21 mouse cellular contexts compared by ENCODE assay signal in genomic region chr2:74684106-74684505, GRCm38 (mm10). TPM values are rescaled to one million over a fixed set of nuclear protein-coding genes. Genes with fewer than 3 reads are reported as not detected.
DNase-seq lines count a peak whose midpoint lies in the region; ATAC-seq and TF ChIP-seq lines count a peak whose summit lies in the region.
"Had no signal": no experiment of that assay in that cellular context is flagged by ENCODE, and none has a peak within 500 bp of the region (broad histone marks: within the 10 kb centered on the region; RNA-seq: fewer than 3 reads in every experiment).

No protein-coding gene starts in this region.

- no peak for TF ChIP-seq CTCF in kidney, postnatal 0 days (IDR thresholded peaks at IDR 0.05; ENCODE audit: low read depth)

- H3K36me3 ChIP-seq in kidney, postnatal 0 days (ENCODE audit: insufficient read depth, low read length) = 0 out of 2 replicates have a peak, but pooled peaks cover 5% of the 10 kb centered on the region
- H3K36me3 ChIP-seq in intestine, embryonic 15.5 days = no peaks in the 10 kb centered on the region
- H3K36me3 ChIP-seq in limb, embryonic 12.5 days = peaks cover 13% of the 10 kb centered on the region; the same call in 1 of the 2 replicates
- no peaks in the 10 kb centered on the region for H3K36me3 ChIP-seq in neural tube, embryonic 14.5 days (ENCODE audit: control insufficient read depth, insufficient read depth, low read length)
- H3K36me3 ChIP-seq: embryonic facial prominence, embryonic 15.5 days; forebrain, embryonic 12.5 days had no signal

- ATAC-seq in kidney, postnatal 0 days (replicated peaks; ENCODE audit: low FRiP score, low read depth) = no peak
- ATAC-seq in intestine, embryonic 15.5 days = no peak
- ATAC-seq in limb, embryonic 12.5 days (ENCODE audit: insufficient number of reproducible peaks, insufficient read depth, low FRiP score, low TSS enrichment, low read depth) = no peak
- no peak for ATAC-seq in neural tube, embryonic 14.5 days (ENCODE audit: low read depth)
- ATAC-seq in activated CD4-positive, CD25-positive, alpha-beta regulatory T cell, adult 4 months = no peak

- WGBS in kidney, postnatal 0 days = 8% methylated on average over 12 of the region's 12 CpGs
- 3% methylated on average over 12 of the region's 12 CpGs for WGBS in intestine, embryonic 15.5 days
- WGBS in limb, embryonic 12.5 days = under 1% methylated on average over 12 of the region's 12 CpGs
- 4% methylated on average over 12 of the region's 12 CpGs for WGBS in neural tube, embryonic 14.5 days

- DNase-seq in kidney, postnatal 0 days (ENCODE audit: low spot score) = no peak
- no peak for DNase-seq in kidney, postnatal 4 days
- DNase-seq in cerebellum, adult 9-10 months = no peak
- DNase-seq: cerebellum, postnatal 10 days; gastrocnemius, postnatal 14 days; kidney, adult 18-20 months; layer of hippocampus, adult 9-11 months; lung, postnatal 14 days; right cerebral cortex, postnatal 25 days; thymus, postnatal 14 days had no signal

- no peaks in the 10 kb centered on the region; the same call in 1 of the 2 replicates for H3K4me1 ChIP-seq in kidney, postnatal 0 days (replicated peaks; ENCODE audit: insufficient read depth, low read length)
- H3K4me1 ChIP-seq in intestine, embryonic 15.5 days (replicated peaks) = peaks cover 17% of the 10 kb centered on the region
- H3K4me1 ChIP-seq in limb, embryonic 12.5 days (replicated peaks) = peaks cover 33% of the 10 kb centered on the region; the same call in 1 of the 2 replicates
- 0 out of 2 replicates have a peak, but pooled peaks cover 4% of the 10 kb centered on the region for H3K4me1 ChIP-seq in neural tube, embryonic 14.5 days (ENCODE audit: control insufficient read depth, insufficient read depth, low read length)

- peak overlapping the region; percentile 96 for H3K27ac ChIP-seq in kidney, postnatal 0 days
- no peak overlapping the region for H3K27ac ChIP-seq in intestine, embryonic 15.5 days
- peak overlapping the region; percentile 98 for H3K27ac ChIP-seq in limb, embryonic 12.5 days
- no peak overlapping the region for H3K27ac ChIP-seq in neural tube, embryonic 14.5 days (ENCODE audit: low read depth, low read length)
- H3K27ac ChIP-seq: embryonic facial prominence, embryonic 15.5 days; forebrain, embryonic 12.5 days; hindbrain, embryonic 14.5 days; liver, embryonic 14.5 days had no signal

- peaks cover 5% of the 10 kb centered on the region; the same call in 1 of the 2 replicates for H3K27me3 ChIP-seq in kidney, postnatal 0 days (ENCODE audit: insufficient read depth, low read length)
- peaks cover 88% of the 10 kb centered on the region for H3K27me3 ChIP-seq in intestine, embryonic 15.5 days (replicated peaks)
- peaks cover 55% of the 10 kb centered on the region for H3K27me3 ChIP-seq in limb, embryonic 12.5 days
- H3K27me3 ChIP-seq in neural tube, embryonic 14.5 days (ENCODE audit: control insufficient read depth, insufficient read depth, low read length) = peaks cover 45% of the 10 kb centered on the region

- H3K9me3 ChIP-seq in kidney, postnatal 0 days (replicated peaks; ENCODE audit: low read length) = no peaks in the 10 kb centered on the region
- H3K9me3 ChIP-seq in intestine, embryonic 15.5 days = no peaks in the 10 kb centered on the region
- H3K9me3 ChIP-seq in limb, embryonic 12.5 days = no peaks in the 10 kb centered on the region
- no peaks in the 10 kb centered on the region for H3K9me3 ChIP-seq in neural tube, embryonic 14.5 days (ENCODE audit: control insufficient read depth, low read length)
- H3K9me3 ChIP-seq: embryonic facial prominence, embryonic 15.5 days; forebrain, embryonic 12.5 days had no signal

- H3K4me3 ChIP-seq in kidney, postnatal 0 days (replicated peaks; ENCODE audit: low read depth, low read length) = peak overlapping the region; percentile 82
- peak overlapping the region; percentile 14; the same call in 1 of the 2 replicates for H3K4me3 ChIP-seq in intestine, embryonic 15.5 days (replicated peaks)
- H3K4me3 ChIP-seq in limb, embryonic 12.5 days (replicated peaks) = peak overlapping the region; percentile 90
- peak overlapping the region; percentile 42 for H3K4me3 ChIP-seq in neural tube, embryonic 14.5 days (ENCODE audit: low read depth, low read length)
- H3K4me3 ChIP-seq: embryonic facial prominence, embryonic 15.5 days; forebrain, embryonic 12.5 days; myocyte had no signal

- H3K9ac ChIP-seq in kidney, postnatal 0 days (ENCODE audit: low read depth, low read length) = peak overlapping the region; percentile 98
- no peak overlapping the region for H3K9ac ChIP-seq in intestine, embryonic 15.5 days
- H3K9ac ChIP-seq in limb, embryonic 12.5 days (replicated peaks) = peak overlapping the region; percentile 99
- peak overlapping the region; percentile 66 for H3K9ac ChIP-seq in neural tube, embryonic 14.5 days (replicated peaks; ENCODE audit: low read depth, low read length)
- H3K9ac ChIP-seq: embryonic facial prominence, embryonic 15.5 days; forebrain, embryonic 12.5 days; hindbrain, embryonic 14.5 days; liver, embryonic 14.5 days had no signal

- H3K4me2 ChIP-seq in kidney, postnatal 0 days (ENCODE audit: low read length) = peak overlapping the region; percentile 76
- H3K4me2 ChIP-seq in intestine, embryonic 15.5 days (replicated peaks) = no peak overlapping the region
- H3K4me2 ChIP-seq in limb, embryonic 12.5 days = peak overlapping the region; percentile 74
- H3K4me2 ChIP-seq in neural tube, embryonic 14.5 days (ENCODE audit: low read depth, low read length) = peak overlapping the region; percentile 41
- H3K4me2 ChIP-seq: embryonic facial prominence, embryonic 15.5 days; forebrain, embryonic 12.5 days; hindbrain, embryonic 14.5 days had no signal

RNA-seq across cellular contexts. Expression of gene Hoxd11, which starts 4.7 kb away (rescaled TPM):
- 19.7 and 23.8 TPM in 2 replicates for polyA plus RNA-seq in kidney, postnatal 0 days (2015; fragmentation: Nextera tagmentation; extraction: Ambion mirVana)
- 1.2 and 2.3 TPM in 2 replicates for polyA plus RNA-seq in intestine, embryonic 15.5 days (2015; fragmentation: Nextera tagmentation; extraction: Ambion mirVana)
- polyA plus RNA-seq in limb, embryonic 12.5 days (2016; fragmentation: Nextera tagmentation; extraction: Ambion mirVana) = 55.4 and 62.0 TPM in 2 replicates
- polyA plus RNA-seq in neural tube, embryonic 14.5 days (2014; fragmentation: Nextera tagmentation; extraction: Ambion mirVana) = 0.09 TPM in 1 of 2 replicates, not detected in the other
- not detected for polyA plus RNA-seq in activated CD4-positive, CD25-positive, alpha-beta regulatory T cell, adult 4 months (2017; shearing (Covaris generic))
- polyA plus RNA-seq: embryonic facial prominence, embryonic 15.5 days; forebrain, embryonic 12.5 days; heart, postnatal 0 days; hindbrain, embryonic 14.5 days; myocyte; stomach, embryonic 16.5 days had no signal

RNA-seq across cellular contexts. Expression of gene Hoxd10, which starts 7.6 kb away (rescaled TPM):
- polyA plus RNA-seq in kidney, postnatal 0 days (2015; fragmentation: Nextera tagmentation; extraction: Ambion mirVana) = 44.6 and 45.5 TPM in 2 replicates
- 4.8 and 7.9 TPM in 2 replicates for polyA plus RNA-seq in intestine, embryonic 15.5 days (2015; fragmentation: Nextera tagmentation; extraction: Ambion mirVana)
- 39.5 and 42.0 TPM in 2 replicates for polyA plus RNA-seq in limb, embryonic 12.5 days (2016; fragmentation: Nextera tagmentation; extraction: Ambion mirVana)
- polyA plus RNA-seq in neural tube, embryonic 14.5 days (2014; fragmentation: Nextera tagmentation; extraction: Ambion mirVana) = 55.4 and 90.2 TPM in 2 replicates
- not detected for polyA plus RNA-seq in activated CD4-positive, CD25-positive, alpha-beta regulatory T cell, adult 4 months (2017; shearing (Covaris generic))
- polyA plus RNA-seq: forebrain, embryonic 12.5 days; heart, postnatal 0 days; hindbrain, embryonic 14.5 days; myocyte had no signal

RNA-seq across cellular contexts. Expression of gene Hoxd12, which starts 9.3 kb away (rescaled TPM):
- 2.6 and 2.8 TPM in 2 replicates for polyA plus RNA-seq in kidney, postnatal 0 days (2015; fragmentation: Nextera tagmentation; extraction: Ambion mirVana)
- 0.45 and 1.1 TPM in 2 replicates for polyA plus RNA-seq in intestine, embryonic 15.5 days (2015; fragmentation: Nextera tagmentation; extraction: Ambion mirVana)
- polyA plus RNA-seq in limb, embryonic 12.5 days (2016; fragmentation: Nextera tagmentation; extraction: Ambion mirVana) = 113 and 130 TPM in 2 replicates
- not detected in 2 replicates for polyA plus RNA-seq in neural tube, embryonic 14.5 days (2014; fragmentation: Nextera tagmentation; extraction: Ambion mirVana)
- not detected for polyA plus RNA-seq in activated CD4-positive, CD25-positive, alpha-beta regulatory T cell, adult 4 months (2017; shearing (Covaris generic))
- polyA plus RNA-seq: embryonic facial prominence, embryonic 15.5 days; forebrain, embryonic 12.5 days; heart, postnatal 0 days; hindbrain, embryonic 14.5 days; myocyte had no signal

RNA-seq across cellular contexts. Expression of gene Hoxd9, which starts 13.4 kb away (rescaled TPM):
- polyA plus RNA-seq in kidney, postnatal 0 days (2015; fragmentation: Nextera tagmentation; extraction: Ambion mirVana) = 57.8 and 67.0 TPM in 2 replicates
- polyA plus RNA-seq in intestine, embryonic 15.5 days (2015; fragmentation: Nextera tagmentation; extraction: Ambion mirVana) = 4.4 and 5.9 TPM in 2 replicates
- polyA plus RNA-seq in limb, embryonic 12.5 days (2016; fragmentation: Nextera tagmentation; extraction: Ambion mirVana) = 17.8 and 19.2 TPM in 2 replicates
- polyA plus RNA-seq in neural tube, embryonic 14.5 days (2014; fragmentation: Nextera tagmentation; extraction: Ambion mirVana) = 20.9 and 37.4 TPM in 2 replicates
- polyA plus RNA-seq in activated CD4-positive, CD25-positive, alpha-beta regulatory T cell, adult 4 months (2017; shearing (Covaris generic)) = not detected
- polyA plus RNA-seq: forebrain, embryonic 12.5 days; myocyte had no signal

RNA-seq across cellular contexts. Expression of gene Hoxd13, which starts 16.0 kb away (rescaled TPM):
- 0.10 TPM in 1 of 2 replicates, not detected in the other for polyA plus RNA-seq in kidney, postnatal 0 days (2015; fragmentation: Nextera tagmentation; extraction: Ambion mirVana)
- polyA plus RNA-seq in intestine, embryonic 15.5 days (2015; fragmentation: Nextera tagmentation; extraction: Ambion mirVana) = 0.67 and 0.77 TPM in 2 replicates
- 81.8 and 88.0 TPM in 2 replicates for polyA plus RNA-seq in limb, embryonic 12.5 days (2016; fragmentation: Nextera tagmentation; extraction: Ambion mirVana)
- not detected in 2 replicates for polyA plus RNA-seq in neural tube, embryonic 14.5 days (2014; fragmentation: Nextera tagmentation; extraction: Ambion mirVana)
- not detected for polyA plus RNA-seq in activated CD4-positive, CD25-positive, alpha-beta regulatory T cell, adult 4 months (2017; shearing (Covaris generic))
- polyA plus RNA-seq: embryonic facial prominence, embryonic 15.5 days; forebrain, embryonic 12.5 days; heart, postnatal 0 days; myocyte; stomach, embryonic 16.5 days had no signal

Comparison
In these comparisons a context has a peak if more than half of its experiments do, and no peak if none do; other contexts are left out.
1. H3K27ac ChIP-seq: peak in kidney, postnatal 0 days (single experiment) and limb, embryonic 12.5 days (single experiment); none in intestine, embryonic 15.5 days (single experiment) and neural tube, embryonic 14.5 days (single experiment).
2. H3K4me3 ChIP-seq: peak in every context shown above with its lines; median percentile 90 in limb, embryonic 12.5 days; 82 in kidney, postnatal 0 days; 42 in neural tube, embryonic 14.5 days; 14 in intestine, embryonic 15.5 days.
3. RNA of gene Hoxd12, which starts 9.3 kb away (polyA plus RNA-seq): 113 to 130 TPM in limb, embryonic 12.5 days; 2.6 to 2.8 TPM in kidney, postnatal 0 days, 0.45 to 1.1 TPM in intestine, embryonic 15.5 days, not detected in neural tube, embryonic 14.5 days and not detected in activated CD4-positive, CD25-positive, alpha-beta regulatory T cell, adult 4 months; every median in the first group is over 10 times any median in the second.